Mouse (Mus musculus): Measurements from ENCODE around the gene Scn5a. TPM values are rescaled to one million over a fixed set of nuclear protein-coding genes. Genes with fewer than 3 reads are reported as not detected.

Gene Scn5a
- not detected for polyA plus RNA-seq (2014; fragmentation: Illumina TruSeq; extraction: RNeasy Lipid Tissue Mini Kit (QIAGEN cat#74804); ENCODE audit: low replicate concordance)

DNA sequence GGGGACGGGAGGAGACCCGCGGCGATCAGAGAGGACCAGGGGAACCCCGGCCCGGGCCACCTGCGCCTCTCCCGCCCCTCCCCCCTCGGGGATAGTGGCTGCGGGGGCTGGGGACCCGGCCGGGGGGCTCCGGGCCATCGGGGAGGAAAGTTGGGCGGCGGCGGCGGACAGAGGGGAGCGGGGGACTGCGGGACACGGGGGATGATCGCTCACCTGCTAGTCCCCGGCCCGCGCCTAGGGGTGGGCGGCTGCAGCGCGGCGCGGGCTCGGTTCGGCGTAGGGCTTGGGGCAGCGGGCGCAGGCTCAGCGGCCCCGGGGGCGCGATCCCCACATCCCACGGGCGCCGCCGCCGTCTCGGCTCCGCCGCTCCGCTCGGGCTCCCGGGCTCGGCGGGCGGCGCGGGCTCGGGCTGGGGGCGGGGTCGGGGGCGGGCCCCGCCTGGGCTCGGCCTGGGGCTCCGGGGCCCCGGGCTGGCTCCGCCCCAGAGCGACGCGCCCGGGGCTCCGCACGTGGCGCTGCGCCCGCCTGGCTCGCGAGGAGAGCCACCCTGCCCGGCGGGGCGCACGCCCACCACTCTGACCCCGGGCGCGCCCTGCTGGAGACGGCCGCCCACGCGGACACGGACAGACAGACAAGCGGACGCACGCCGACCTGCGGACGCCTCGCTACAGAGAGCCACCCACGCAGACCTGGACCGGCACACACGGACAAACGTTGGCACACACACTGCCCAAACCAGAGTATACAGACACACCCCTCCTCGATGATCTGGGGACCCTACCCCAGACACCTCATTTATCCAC, at the start of gene Scn5a:
Scn5a (minus strand) TSS at position 381 of the 803 bp plus-strand sequence.

GRCm38 (mm10) chr9:119444738-119445429, 133.9 kb downstream of the Scn5a start, which contains the start of gene Exog:
TSS of gene Exog (plus strand) at chr9:119444943.

Other genes with a start within 250 kb of the Scn5a start
- gene Acaa1a, start 239.3 kb downstream of the Scn5a start, polyA plus RNA-seq (2014; fragmentation: Illumina TruSeq; extraction: RNeasy Lipid Tissue Mini Kit (QIAGEN cat#74804); ENCODE audit: low replicate concordance) = 4.6 TPM
- 7.0 TPM for gene Myd88, start 237.6 kb downstream of the Scn5a start, polyA plus RNA-seq (2014; fragmentation: Illumina TruSeq; extraction: RNeasy Lipid Tissue Mini Kit (QIAGEN cat#74804); ENCODE audit: low replicate concordance)
- 11.5 TPM for gene Xylb, start 221.6 kb downstream of the Scn5a start, polyA plus RNA-seq (2014; fragmentation: Illumina TruSeq; extraction: RNeasy Lipid Tissue Mini Kit (QIAGEN cat#74804); ENCODE audit: low replicate concordance)
- not detected for gene Slc22a14, start 213.5 kb downstream of the Scn5a start, polyA plus RNA-seq (2014; fragmentation: Illumina TruSeq; extraction: RNeasy Lipid Tissue Mini Kit (QIAGEN cat#74804); ENCODE audit: low replicate concordance)
- gene Acvr2b, start 176.9 kb downstream of the Scn5a start, polyA plus RNA-seq (2014; fragmentation: Illumina TruSeq; extraction: RNeasy Lipid Tissue Mini Kit (QIAGEN cat#74804); ENCODE audit: low replicate concordance) = 0.33 TPM
- gene Exog, start 134.1 kb downstream of the Scn5a start, polyA plus RNA-seq (2014; fragmentation: Illumina TruSeq; extraction: RNeasy Lipid Tissue Mini Kit (QIAGEN cat#74804); ENCODE audit: low replicate concordance) = 1.4 TPM
- gene Scn10a, start 140.3 kb upstream of the Scn5a start, polyA plus RNA-seq (2014; fragmentation: Illumina TruSeq; extraction: RNeasy Lipid Tissue Mini Kit (QIAGEN cat#74804); ENCODE audit: low replicate concordance) = not detected
- gene Scn11a, start 246.4 kb upstream of the Scn5a start, polyA plus RNA-seq (2014; fragmentation: Illumina TruSeq; extraction: RNeasy Lipid Tissue Mini Kit (QIAGEN cat#74804); ENCODE audit: low replicate concordance) = 0.11 TPM

Data from small intestine, adult 10 weeks (tissue).